Mouse (Mus musculus): ENCODE measurements around the gene Tm9sf1.

Gene Tm9sf1

GRCm38 (mm10) chr14:55590748-55591330 is 52.8 kb downstream of the Tm9sf1 start, which contains the start of gene Psme2:
Psme2 (minus strand) TSS chr14:55591113.
- peak; percentile 70 to 76 for DNase-seq (ENCODE audit: low read depth in 2 of 2, low spot score in 2 of 2)

- DNase-seq (ENCODE audit: low read depth in 2 of 2, low spot score in 2 of 2) = no peak
These were observed 53.7 kb downstream of the Tm9sf1 start for GRCm38 (mm10) chr14:55589771-55590448.

- no peak for DNase-seq (ENCODE audit: low read depth in 2 of 2, low spot score in 2 of 2)
These were observed 54.3 kb downstream of the Tm9sf1 start for GRCm38 (mm10) chr14:55589271-55589670.

- no peak for DNase-seq (ENCODE audit: low read depth in 2 of 2, low spot score in 2 of 2)
These were observed 57.5 kb downstream of the Tm9sf1 start for GRCm38 (mm10) chr14:55586149-55586548.
